Mouse (Mus musculus) embryonic stem cell, embryonic (primary cell): ENCODE results near the gene Pak3.

Experiments used
- CTCF ChIA-PET, 4 experiments: fragments of 300-600 bp in 2 of 4; fragments of 350-600 bp in 2 of 4; sonication (Branson Sonifier 250); formaldehyde crosslinking; loops; one replicate each; lab custom pipeline; 2022; ENCODE audit warnings: inconsistent platforms in 2 of 4; lab: Charles Lee
- POLR2A ChIA-PET, 4 experiments: fragments of 300-600 bp in 2 of 4; fragments of 350-600 bp in 2 of 4; sonication (Branson Sonifier 250); formaldehyde crosslinking; loops; one replicate each; lab custom pipeline; 2022; ENCODE audit warnings: antibody characterized with exemption in 4 of 4, inconsistent platforms in 1 of 4; lab: Charles Lee

Pak3 gene

DNA sequence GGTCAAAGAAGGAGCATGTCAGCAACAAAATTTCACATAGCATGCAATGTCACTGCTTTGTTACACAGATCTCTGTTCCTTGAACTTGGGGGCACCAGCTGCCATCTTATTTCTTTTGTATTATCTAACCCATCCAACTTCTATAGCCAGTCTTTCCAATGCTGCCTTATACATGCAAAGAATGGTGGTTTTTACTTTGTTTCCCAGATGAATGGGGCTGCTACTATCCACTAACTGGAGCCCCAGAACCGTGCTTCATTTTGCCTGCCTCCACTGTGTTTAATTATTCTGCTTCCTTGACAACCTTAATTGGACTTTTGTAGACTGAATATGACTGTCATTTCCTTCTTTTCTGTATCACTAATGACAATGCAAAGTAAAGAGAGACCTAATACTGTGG, 126.4 kb downstream of the Pak3 start:
- ChIA-PET CTCF (no interaction called here), POLR2A (no interaction called here)

DNA sequence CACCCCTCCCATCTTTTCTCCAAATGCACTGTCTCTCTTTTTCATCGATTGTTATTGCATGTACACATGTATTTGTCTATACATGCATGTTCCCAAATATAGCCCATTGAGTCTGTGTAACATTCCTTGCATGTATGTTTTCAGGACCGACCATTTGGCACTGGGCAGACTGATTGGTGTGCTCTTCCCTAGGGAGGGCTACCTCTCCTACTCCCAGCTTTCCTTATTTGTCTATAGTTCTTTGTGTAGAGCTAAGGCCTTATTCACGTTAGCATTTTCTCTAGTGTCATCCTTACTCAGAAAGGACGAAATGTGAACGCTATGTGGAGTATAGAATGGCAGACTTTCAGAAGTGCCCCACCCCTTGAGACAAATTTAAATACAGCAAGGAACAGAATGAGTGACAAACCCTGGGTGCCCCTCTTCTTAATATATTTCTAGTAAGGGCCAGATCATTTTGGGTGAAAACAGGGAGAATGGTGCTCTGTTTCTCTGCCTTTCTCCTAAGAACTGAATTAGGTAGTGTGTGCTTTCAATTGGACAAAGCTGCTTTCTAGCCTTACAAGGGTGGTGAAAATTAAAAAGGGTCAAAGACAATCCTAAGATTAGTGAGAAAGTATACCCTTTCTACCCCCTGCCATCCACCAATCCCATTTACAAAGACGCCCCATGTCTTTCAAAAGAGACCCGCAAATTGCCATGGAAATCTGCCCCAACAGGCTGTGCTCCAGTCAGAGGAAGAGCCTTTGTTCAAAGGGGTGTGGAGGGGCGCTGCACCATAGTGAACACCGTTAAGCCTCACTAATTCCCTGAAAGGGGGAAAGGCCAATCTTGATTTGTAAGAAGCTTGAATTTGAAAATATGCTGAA, 136.2 kb downstream of the Pak3 start:
- CTCF ChIA-PET, result no interaction called here
- POLR2A ChIA-PET, result interaction anchor here in 1 of 4 experiments (0.6 kb wide), 1 partner anchor 942 kb away, joined by 3 read pairs; no protein-coding TSS in a partner anchor

DNA sequence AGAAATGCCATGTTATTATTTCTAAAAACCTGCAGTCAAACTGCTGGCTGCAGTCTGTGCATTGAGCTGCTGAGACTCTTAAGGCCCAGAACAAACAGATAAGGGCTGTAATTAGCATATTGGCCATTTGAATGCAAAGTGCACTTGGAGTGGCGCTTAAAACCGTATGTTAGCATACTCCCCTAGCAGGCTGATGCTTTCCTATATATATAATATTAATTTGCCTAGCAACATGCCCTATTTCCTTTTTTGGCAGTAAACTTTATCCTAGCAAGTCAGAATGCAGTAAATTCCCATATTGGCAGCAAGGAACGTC, 136.7 kb downstream of the Pak3 start:
- ChIA-PET CTCF (no interaction called here), POLR2A (no interaction called here)

DNA sequence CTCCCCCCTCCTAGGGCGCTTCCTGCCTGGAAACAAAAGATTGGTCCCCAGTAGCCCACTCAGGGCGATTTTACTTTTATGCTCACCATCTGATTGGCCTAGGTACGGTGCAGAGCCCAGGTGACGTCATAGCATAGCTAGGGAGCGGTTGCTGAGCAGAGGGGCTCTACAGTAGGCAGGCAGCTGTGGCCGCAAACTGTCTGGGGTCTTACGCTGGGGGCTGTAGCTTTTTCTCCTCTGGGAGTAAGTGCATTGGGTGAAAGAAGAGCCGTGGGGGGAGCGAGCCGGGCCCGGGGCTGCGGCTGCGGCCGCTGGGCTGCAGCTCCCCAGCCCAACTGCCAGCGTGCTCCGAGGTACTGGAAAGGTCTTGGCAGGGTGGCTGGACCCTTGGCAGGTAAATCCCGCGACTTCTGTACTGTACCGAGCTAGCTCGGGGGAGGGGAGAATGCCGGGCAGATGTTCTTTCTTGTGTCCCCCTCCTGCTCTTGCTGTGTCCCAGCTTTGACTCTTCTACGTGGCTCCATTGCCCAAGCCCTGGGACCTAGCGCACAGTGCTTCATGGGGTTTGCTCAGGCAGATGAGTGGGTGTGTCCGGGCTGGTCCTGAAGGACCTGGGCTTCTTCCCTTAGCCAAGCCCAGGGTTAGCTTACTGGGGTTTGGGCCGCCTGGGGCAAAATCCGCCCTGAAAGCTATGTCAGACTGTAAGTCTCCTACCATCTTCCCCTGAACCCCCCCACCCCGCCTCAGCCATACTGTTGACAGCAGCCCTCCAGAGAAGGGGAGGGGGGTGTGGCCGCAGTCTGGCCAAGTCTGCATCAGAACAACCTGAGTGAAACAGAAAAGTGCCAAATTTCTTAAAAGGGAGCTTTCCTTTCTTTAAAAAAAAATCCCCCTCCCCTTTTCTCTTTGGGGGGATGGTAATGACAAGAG, 146.1 kb downstream of the Pak3 start:
- ChIA-PET CTCF (interaction anchor here in 2 of 4 experiments (0.6 to 1.3 kb wide), 3 partner anchors 220 to 1208 kb away, joined by 3 to 6 read pairs (median 4); no protein-coding TSS in a partner anchor), POLR2A (no interaction called here)

DNA sequence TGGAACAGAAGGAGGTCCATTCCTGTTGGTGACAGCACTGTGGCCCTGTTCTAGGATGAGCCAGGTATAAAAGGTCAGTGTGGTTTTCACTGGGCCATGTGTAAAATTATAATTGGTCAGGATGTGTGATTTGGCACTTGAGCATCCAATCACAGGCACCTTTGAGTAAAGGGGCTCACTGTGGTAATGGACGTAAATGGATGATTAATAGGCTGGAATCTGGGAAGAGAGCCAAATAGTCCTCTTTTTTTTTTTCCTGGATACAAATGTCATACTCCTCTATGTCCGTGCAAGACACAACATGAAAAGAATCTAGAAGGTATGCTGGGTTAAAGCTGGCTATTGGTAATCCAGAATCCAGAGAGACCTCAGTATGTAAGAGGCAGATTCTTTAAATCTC, 147.4 kb downstream of the Pak3 start:
- ChIA-PET POLR2A (no interaction called here), CTCF (no interaction called here)

DNA sequence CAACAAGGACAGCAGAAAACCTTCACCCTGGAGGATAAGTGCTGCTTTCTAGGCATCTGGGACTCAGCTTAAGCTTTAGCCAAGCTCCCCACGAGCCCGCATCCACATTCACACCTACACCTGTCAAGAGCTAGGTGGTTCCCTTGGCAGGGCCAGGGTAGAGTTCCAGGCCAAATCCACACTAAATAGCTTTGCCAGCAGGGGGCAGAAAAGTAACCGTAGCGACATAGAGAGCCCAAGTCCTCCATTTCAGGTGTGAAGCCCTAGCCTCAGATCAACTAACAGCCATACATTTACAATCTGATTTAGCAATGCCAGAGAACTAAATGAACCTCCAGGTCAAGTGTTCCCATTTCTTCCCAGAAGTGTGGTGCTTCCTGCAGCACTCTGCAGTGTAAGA, 148.6 kb downstream of the Pak3 start:
- ChIA-PET CTCF (interaction anchor here in 2 of 4 experiments (0.6 to 2.2 kb wide), 3 partner anchors 205 to 1274 kb away, joined by 3 to 13 read pairs (median 6); no protein-coding TSS in a partner anchor), POLR2A (no interaction called here)

DNA sequence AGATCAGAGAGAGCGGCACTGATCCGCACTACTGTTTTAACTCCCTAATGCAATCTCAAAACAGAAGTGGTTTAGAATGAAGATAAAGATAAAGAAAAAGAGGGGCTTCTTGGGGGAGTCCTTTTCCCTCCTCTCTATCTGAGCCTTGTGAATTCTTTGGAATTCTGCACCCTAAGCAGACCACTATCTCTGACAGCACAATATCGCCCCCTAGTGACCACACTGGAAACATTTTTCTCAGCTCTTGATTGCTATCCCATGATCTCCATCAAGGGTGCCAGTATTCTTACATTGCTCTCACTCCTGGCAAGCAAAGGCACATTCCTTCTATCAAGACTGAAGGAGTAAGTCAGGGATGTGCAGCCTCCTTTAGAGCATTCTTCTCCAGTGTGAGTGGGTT, 149.9 kb downstream of the Pak3 start:
- ChIA-PET POLR2A (interaction anchor here in 1 of 4 experiments (0.6 to 0.7 kb wide), 2 partner anchors 124 to 504 kb away, joined by 3 read pairs; no protein-coding TSS in a partner anchor), CTCF (interaction anchor here (0.5 to 2.2 kb wide), 10 partner anchors 148 to 569 kb away, joined by 3 to 13 read pairs (median 4); partner anchors contain the start of gene Rtl9 (in 1 of the 4))

DNA sequence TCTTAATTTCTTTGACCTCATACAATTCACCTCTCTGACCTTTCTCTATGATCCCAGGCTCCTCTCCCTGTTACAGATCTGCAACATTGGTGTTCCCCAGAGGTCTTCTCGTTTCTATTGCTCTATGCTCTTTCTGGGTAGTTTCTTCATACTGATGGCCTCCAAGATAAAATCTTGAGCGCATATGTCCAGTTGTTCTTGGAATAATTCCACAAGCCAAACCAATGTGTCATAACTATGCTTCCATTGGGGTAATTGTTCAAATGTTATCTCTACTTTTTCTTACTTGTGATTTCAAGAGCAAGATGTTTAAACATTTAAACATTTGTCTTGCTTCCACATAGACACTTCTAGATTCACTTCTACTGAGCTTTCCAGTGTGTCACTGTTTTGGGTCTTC, 160.2 kb downstream of the Pak3 start:
- POLR2A ChIA-PET, result no interaction called here
- CTCF ChIA-PET, result no interaction called here

DNA sequence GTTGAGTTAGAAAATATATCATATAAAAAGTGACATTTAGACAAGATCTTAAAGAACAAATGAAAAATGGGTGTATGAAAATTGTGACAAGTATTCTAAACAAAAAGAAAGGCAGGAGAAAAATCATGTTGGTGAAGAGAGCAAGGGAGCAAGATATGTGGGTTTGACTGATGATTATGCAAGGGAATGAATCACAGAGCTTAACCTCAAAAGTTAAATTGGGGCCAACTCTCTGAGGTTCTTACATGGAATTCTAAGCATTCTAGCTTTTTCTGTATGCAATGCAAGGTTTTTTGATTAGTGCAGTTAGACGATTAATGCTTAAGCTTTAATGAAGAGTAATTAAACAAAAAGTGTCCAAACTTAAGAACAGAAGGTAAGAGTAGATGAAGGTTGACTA, 203.9 kb downstream of the Pak3 start:
- CTCF ChIA-PET, result no interaction called here
- POLR2A ChIA-PET, result no interaction called here

DNA sequence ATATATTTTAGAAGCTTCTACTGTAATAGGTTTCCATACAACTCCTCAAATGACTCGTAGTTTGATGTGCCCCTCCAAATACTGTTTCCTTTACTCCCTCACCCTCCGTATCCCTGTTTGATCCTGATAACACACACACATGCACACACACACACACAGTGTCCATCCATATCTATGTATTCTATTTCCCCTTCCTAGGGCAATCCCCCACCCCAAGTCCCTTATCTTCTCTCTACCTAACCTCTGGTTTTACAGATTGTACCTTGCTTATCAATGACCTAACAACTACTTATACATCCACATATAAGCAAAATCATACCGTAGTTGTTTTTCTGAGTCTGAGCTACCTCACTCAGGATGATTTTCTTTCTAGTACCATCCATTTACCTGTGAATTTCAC, 207.0 kb downstream of the Pak3 start:
- CTCF ChIA-PET, result no interaction called here
- POLR2A ChIA-PET, result no interaction called here

DNA sequence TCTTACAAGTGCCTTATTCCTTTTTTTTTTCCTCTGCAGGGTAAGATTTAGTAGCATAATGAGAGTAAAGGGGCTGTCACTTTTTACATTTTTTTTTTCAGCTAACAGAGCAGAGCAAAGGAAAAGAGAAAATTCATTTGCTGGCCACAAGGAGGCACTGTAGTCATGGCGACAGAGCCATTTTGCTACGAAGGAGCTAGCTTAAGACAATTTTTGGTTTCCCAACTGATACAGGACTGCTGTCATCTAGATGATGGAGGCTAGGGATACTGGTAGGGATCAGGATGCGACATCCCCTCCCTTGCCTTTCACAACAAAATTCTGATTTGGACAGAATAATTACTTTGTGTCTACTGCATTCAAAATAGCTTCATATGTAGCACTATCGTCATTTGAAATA, 217.6 kb downstream of the Pak3 start:
- ChIA-PET POLR2A (interaction anchor here in 1 of 4 experiments (0.7 kb wide), 1 partner anchor 510 kb away, joined by 4 read pairs; no protein-coding TSS in a partner anchor), CTCF (interaction anchor here (0.6 to 1.2 kb wide), 13 partner anchors 37 to 826 kb away, joined by 3 to 13 read pairs (median 5); partner anchors contain the start of gene Dcx (in 1 of the 4))

DNA sequence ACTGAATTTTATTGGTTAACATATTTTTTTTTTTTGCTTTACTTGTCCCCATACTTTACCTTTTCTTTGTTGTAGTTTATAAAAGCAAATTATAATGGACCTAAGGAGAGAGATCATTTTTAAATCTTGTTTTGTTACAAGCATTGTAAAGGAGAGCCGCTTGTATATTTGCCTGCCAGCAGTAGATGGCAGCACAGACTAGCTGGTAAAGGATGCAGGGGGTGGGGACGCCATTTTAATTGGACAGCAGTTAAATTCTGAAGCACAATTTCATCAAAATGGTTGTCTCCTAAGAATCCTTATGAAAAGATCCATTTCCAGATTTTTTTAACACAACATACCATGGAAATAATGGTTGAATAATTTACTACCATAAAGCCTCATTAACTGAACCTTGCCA, 220.8 kb downstream of the Pak3 start:
- POLR2A ChIA-PET, result no interaction called here
- CTCF ChIA-PET, result interaction anchor here in 1 of 4 experiments (0.6 kb wide), 1 partner anchor 69 kb away, joined by 4 read pairs; no protein-coding TSS in a partner anchor

DNA sequence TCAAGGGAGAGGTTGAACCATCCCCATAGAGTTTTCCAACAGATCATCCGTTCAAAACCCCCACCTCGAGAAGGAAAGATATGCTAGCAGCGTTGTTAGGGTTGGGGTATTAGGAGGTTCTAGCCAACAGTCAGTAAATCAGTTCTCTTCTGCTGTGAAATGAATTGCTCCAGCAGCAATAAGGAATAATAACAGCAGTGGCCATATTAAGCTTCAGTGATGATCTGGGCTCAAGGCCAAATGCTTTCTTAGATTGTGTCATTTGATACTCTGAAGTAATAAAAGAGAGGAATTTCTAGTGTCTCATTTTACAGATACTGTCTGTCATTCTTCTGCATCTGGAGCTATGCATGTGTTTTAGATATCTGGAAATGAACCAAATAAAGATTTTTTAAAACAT, 244.2 kb downstream of the Pak3 start:
- CTCF ChIA-PET, result no interaction called here
- POLR2A ChIA-PET, result no interaction called here

DNA sequence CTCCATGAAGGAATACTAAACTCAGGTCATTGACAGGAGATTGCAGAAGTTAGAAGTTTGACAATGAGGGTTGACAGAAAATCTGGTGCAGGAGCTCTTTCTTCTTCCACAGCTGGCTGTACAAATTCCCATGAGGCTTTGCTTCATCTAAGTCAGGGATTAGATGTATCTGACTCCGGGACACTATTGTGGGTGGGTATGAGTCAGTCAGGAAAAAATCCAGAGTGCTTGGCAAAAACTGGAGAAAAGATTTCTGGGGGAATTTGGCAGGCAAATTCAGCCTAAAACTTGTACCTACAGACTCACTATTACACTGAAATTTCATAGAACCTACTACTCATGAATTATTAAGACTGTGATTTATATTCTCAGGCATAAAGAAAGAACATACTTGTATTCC, 297.6 kb downstream of the Pak3 start:
- CTCF ChIA-PET, result no interaction called here
- POLR2A ChIA-PET, result no interaction called here

DNA sequence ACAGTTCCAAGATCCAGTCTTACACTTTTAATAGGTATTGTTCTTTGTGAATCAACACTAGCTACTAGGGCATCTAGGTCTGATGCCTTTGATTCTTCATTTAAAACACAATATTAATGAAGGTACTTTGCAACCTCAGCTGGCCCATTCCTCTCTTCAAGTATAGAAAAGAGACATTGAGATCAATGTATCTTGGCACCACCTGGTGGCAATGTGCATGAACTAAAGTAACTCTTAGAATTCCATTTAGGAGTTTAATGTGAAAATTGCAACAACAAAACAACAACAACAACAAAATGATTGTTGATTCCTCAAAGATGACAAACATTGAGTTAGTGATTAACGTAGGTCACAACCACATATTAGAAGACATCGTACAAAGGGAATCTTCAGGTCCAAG, 300.6 kb downstream of the Pak3 start:
- POLR2A ChIA-PET, result no interaction called here
- CTCF ChIA-PET, result no interaction called here

DNA sequence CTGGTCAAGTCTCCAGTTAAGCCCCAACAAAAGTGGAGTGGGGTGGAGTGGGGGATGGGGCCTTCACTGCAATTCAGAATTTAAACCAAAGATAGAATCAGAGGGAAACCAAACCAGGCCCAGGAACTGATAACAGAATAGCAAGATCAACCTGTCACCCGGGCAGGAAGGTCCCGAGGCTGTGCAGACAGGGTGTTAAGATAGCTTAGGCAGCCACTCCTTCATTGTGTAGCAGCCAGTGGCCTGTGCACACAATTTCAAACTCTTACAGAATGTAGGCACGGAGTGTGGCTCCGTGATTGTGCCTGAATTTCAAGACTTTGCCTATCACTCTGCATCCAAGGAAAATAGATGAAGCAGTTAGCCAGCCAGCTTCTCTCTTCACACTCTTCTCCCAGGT, 308.1 kb downstream of the Pak3 start:
- POLR2A ChIA-PET, result interaction anchor here in 1 of 4 experiments (0.7 kb wide), 1 partner anchor 85 kb away, joined by 3 read pairs; no protein-coding TSS in a partner anchor
- CTCF ChIA-PET, result no interaction called here

DNA sequence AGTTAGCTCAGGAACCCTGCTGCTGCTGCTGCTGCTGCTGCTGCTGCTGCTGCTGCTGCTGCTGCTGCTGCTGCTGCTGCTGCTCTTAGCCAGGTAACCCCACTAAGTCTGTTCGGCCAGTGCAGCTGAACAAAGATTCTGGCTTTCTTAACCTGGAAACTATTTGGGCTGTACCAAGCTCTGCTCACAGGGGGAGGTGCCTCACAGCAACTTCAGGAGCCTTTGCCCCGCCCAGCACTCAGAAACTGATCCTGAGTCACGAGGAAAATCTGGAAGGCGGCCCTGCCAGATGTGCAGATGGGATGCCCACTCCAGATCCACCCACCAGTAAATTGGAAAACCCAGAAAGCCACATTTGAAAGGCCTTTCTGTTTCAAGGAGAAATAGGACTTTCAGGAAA, 308.8 kb downstream of the Pak3 start, which contains the start of gene Capn6:
Gene Capn6 (minus strand): TSS at position 203 of the 400 bp plus-strand sequence.
- POLR2A ChIA-PET, result interaction anchor here in 1 of 4 experiments (0.7 kb wide), 1 partner anchor 84 kb away, joined by 3 read pairs; no protein-coding TSS in a partner anchor
- CTCF ChIA-PET, result no interaction called here

DNA sequence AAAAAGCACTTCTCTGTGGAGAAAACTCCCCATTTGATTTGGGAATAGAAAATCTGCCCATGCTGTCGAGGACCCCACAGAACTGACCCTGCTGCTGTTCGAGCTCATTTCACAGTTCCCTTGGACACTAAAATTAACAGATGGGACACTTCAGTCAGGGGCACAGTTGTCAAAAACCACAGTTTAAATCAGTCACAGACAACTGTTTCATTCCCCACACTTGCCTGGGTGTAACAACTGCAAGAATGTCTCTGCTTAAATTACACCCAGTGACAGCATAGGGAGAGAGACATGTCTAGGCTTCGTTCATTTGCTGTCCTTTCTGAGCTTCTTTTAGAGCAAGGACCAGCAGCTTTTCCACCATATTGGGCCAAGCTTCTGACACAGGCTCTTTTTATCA, 328.2 kb downstream of the Pak3 start:
- POLR2A ChIA-PET, result no interaction called here
- CTCF ChIA-PET, result interaction anchor here in 1 of 4 experiments (0.5 kb wide), 1 partner anchor 1460 kb away, joined by 3 read pairs; no protein-coding TSS in a partner anchor
